Mouse (Mus musculus) granulocyte monocyte progenitor cell, adult 5-6 weeks (primary cell): ENCODE measurements at regions not wholly inside any gene's neighbourhood (a gene's known extent, or its start where the extent isn't known, plus 50 kb on each side); places are given as distances from the start of the nearest gene placed in this dataset.

ENCODE experiments used
- ATAC-seq: replicated peaks from 2 replicates; pipeline ENCODE4 v1.8.0; 2016; ENCODE audit warnings: mild to moderate bottlenecking, moderate TSS enrichment, inconsistent platforms; ENCODE audit not compliant: poor library complexity, severe bottlenecking

GRCm38 (mm10) chr19:15340305-15340983 is 606.7 kb downstream of the Psat1 start:
- no peak for ATAC-seq

DNA sequence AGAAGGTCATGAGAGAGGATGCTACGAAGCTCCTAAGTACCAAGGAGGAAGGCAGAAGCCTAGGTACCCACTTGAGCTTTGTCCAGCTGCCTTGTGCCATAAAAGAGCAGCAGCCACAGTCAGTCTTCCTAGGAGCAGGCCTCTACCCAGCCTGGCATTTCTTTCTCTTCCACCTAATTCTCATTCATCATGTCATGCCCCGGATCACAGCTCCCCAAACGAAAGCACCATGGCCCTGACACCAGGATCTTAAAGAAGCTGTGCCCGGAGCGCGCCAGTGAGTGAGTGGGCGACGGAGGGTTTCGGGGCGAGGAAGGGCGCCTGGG is 607.2 kb downstream of the Psat1 start:
- ATAC-seq: no peak

GRCm38 (mm10) chr19:15330155-15330554 is 617.0 kb downstream of the Psat1 start:
- no peak for ATAC-seq

DNA sequence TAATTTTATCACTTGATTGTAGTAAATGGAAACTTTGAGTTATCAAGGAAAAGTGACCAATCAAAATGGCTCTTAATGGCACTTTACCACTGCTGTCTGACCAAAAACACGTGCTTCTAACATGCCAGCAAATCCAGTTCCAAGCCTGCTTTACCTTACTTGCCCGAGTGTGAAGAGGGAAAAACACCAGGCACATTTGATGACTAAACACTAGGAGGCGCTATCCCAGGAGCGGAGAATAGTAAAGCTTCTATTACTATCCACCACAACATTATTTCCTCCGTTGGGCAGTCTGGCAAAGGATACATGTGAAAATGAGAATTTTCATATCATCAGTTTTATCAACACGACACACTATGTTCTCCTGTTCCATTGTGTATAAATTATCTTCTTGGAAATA is 647.7 kb downstream of the Psat1 start:
- ATAC-seq: peak; percentile 17; the same call in 1 of the 2 replicates

DNA sequence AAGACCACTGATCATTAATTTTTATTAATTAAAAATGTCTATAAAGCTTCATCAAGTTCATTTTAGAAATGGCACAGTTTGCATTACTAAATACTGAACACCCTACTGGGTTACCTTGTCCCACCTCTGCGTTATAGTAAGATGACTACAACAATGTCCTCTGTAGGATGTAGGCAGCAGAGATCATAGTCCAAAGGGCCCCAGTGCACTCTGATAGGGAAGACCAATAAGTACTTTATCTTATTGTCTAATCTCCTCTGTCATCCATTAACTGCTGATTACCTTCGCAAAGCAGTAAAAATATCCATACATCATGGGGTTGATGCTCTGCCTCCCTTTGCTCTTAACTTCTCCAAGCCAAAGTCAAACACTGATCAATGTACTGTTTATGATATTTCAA is 662.1 kb downstream of the Psat1 start:
- no peak for ATAC-seq

DNA sequence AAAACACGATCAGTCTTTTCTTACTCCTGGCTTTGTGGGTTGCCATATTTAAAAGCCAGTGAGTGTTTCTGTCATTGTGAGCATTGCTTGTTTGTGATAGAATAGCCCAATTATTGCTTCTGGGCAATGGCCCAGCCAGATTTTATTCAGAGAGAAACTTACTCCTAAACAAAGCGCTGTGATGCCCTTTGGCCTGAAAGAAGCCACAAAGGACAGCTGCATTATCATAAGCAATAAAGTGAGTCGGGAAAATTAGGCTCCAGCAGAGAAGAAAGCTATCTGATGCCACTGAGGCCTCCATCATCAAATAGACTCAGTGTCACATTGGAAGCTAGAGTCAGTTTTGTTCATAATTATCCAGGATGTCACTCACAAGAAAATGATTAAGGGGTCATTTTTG is 644.9 kb upstream of the Tle4 start:
- ATAC-seq: no peak

GRCm38 (mm10) chr19:15230129-15230927 is 632.5 kb upstream of the Tle4 start:
- ATAC-seq: no peak

GRCm38 (mm10) chr19:15217387-15217786 is 619.5 kb upstream of the Tle4 start:
- no peak for ATAC-seq

- ATAC-seq: no peak
Measured at GRCm38 (mm10) chr19:15214651-15215050, 616.8 kb upstream of the Tle4 start.

GRCm38 (mm10) chr19:15212881-15213280 is 615.0 kb upstream of the Tle4 start:
- no peak for ATAC-seq

GRCm38 (mm10) chr19:15203039-15203438 is 605.2 kb upstream of the Tle4 start:
- ATAC-seq: no peak

GRCm38 (mm10) chr19:15201262-15201661 is 603.4 kb upstream of the Tle4 start:
- peak; percentile 30 for ATAC-seq

- ATAC-seq: no peak
Measured at GRCm38 (mm10) chr19:15200792-15201191, 602.9 kb upstream of the Tle4 start.

DNA sequence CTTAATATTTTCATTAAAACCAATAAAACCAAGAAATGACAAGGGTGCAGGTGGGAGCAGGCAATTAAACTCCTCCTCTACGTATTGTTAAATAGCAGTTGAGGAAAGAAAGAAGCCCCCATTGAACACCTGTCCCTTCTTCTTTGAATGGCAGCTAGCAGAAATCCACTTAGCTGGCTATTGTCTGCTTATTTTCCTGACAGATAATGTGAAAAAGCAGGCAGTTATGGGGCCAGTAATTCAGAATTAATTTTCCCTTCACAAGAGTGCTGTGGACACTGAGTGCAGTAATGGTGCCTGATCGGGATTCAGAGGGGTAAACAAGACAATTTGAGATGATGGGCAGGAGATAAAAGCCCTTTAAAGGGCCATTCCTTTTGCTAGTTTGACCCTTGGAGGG is 602.5 kb upstream of the Tle4 start:
- ATAC-seq: no peak

DNA sequence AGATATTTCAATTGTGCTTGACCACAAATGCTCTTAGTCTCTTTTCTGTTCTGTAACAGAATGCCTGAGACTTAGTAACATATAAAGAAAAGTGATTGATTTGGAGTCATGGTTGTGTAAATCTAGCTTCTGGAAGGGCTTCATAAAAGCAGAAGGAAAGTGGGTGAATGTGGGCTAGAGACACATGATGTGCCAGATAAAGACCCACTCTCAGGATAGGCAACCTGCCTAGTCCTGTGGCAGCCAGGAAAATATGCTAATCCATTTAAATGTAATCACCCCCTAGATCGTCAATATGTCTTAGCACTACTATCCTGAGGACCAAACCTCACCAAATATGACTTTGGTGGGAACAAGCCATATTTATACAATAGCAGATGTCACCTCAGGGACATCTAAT is 601.8 kb upstream of the Tle4 start:
- no peak for ATAC-seq

DNA sequence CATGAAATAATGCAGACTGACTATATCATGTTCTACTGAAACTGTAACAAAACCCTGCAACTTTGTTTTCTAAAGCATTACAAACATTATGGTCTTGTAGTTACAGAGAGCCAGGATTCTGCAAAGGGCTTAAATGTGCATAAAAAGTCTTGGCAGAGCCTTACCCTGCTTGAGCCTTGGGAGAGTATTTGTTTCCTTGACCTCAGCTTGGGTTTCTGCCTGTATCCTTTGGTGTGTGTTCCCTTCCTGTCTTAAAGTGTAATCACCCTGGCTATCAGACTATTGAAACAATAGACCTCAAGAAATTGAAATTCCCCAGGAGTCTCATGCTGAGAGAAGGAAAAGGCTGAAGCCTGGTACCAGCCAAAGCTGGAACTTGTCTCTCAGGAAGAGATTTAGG is 577.4 kb upstream of the Tle4 start:
- ATAC-seq: no peak

DNA sequence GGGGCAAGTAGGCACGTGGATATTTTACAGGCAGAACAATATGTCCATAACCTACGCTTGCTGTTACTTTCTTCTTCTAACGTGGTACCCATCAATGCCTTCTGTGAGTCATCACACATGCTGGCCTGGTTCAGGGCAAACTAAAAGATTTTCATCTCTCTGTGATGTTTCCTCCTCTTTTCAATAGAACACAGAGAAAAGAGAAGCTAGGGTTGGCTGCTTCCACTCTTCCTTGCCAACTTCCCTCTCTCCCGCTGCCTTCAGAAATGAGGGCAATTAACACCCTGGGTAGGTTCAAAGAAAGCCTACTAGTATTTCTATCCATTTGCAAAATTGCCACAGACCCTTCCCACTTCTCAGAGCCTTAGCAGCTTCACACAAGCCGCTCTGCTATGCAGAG is 575.5 kb upstream of the Tle4 start:
- ATAC-seq: no peak

DNA sequence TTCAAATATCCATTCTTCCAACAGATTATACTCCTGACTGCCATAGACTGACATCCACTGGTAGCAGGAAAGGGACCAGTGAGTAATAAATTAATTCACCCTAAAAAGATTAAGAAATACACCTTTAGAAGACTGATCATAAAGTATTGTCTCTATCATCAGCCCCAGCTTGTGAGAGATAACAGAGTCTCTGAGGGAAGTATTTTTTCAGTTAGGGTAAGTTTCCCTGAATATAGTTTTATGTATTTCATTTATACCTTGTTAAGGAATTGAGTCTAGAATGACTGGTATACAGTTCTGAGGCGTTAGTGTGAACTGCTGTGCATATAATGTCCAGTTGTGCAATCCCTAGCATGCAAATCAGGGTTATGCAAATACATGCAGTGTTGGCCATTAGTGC is 569.3 kb upstream of the Tle4 start:
- ATAC-seq: no peak

GRCm38 (mm10) chr19:15160641-15161040 is 562.8 kb upstream of the Tle4 start:
- no peak for ATAC-seq

DNA sequence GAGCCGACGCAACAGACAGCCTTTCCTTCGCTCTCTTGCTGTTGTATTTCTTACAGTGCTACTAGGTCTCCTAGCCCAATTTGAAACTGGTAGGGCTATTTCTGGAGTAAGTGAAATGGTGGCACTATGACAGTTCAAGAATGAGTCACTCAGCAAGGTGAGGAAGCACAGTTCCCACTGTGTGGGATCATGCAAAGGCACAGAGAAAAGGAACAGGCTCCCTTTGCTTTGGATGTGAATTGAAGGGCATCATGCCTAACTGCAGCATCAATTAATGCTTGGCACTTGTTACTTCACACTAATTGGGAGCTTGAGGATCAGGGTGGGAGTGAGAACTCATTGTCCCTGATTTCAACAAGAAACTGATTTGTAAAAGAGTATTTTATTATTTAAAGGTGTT is 560.8 kb upstream of the Tle4 start:
- ATAC-seq: no peak

DNA sequence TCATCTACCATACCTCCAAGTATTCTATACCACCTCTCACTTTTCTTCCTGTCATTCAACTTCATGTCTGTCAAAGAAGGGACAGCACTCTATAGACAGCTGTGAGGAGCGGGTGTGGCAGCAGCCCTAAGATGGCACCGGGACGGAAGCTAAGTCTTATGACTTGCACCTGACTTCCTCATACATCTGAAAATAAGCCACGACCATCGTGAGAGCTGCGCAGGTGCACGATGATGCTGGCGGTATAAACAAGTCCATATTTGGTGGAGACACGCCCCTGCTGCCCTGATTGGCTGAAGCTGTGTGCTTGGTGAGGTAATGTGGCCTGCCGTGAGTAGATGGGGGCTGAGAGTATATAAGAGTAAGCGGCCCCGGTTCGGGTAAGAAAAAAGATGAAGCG is 560.3 kb upstream of the Tle4 start:
- no peak for ATAC-seq

- ATAC-seq: no peak
Measured at GRCm38 (mm10) chr19:15154693-15155092, 556.8 kb upstream of the Tle4 start.
